Mouse (Mus musculus) left cerebral cortex, postnatal 25 days (tissue): ENCODE data around the gene Gpr137b. TPM values are rescaled to one million over a fixed set of nuclear protein-coding genes. Genes with fewer than 3 reads are reported as not detected.
"Not testable (repeated sequence)": the region's sequence is repeated elsewhere in the genome, so short reads cannot be mapped to it uniquely, and the experiment has no call there.

Experiments
- DNase-seq, 2 experiments: peaks; one replicate each; pipeline ENCODE4 v3.0.0; 2022; ENCODE audit warnings: low spot score in 2 of 2, mixed read lengths in 1 of 2
- intact Hi-C: fragments of 180-260 bp; cut with DNase I; formaldehyde crosslinking; loops from one replicate; pipeline ENCODE4 v1.15.1; 2025
- total RNA-seq, 2 experiments: library from RNA; stranded (reverse); gene quantifications; 2 replicates each; pipeline ENCODE4 v1.2.3; 2021

Gpr137b gene
- total RNA-seq, result 10 to 100 TPM; 15.9 to 22.4 TPM

- intact Hi-C loops, result not testable (repeated sequence)
- DNase-seq, result peak; percentile 71
These were observed at the start of gene Gpr137b for GRCm38 (mm10) chr13:13393228-13394095. TSS of gene Gpr137b (minus strand) at chr13:13394014.

- intact Hi-C loops, DNase-seq: not testable (repeated sequence)
These were observed 44.5 kb upstream of the Gpr137b start for GRCm38 (mm10) chr13:13438112-13438953.

- DNase-seq, intact Hi-C loops: not testable (repeated sequence)
These were observed 43.7 kb upstream of the Gpr137b start, which contains the start of gene Nid1 for GRCm38 (mm10) chr13:13437460-13438015. TSS of gene Nid1 (plus strand) at chr13:13437551.

GRCm38 (mm10) chr13:13436161-13436560 is 42.3 kb upstream of the Gpr137b start:
- intact Hi-C loops, DNase-seq: not testable (repeated sequence)

- intact Hi-C loops, DNase-seq: not testable (repeated sequence)
These were observed 29.5 kb upstream of the Gpr137b start for GRCm38 (mm10) chr13:13423301-13423700.

DNA sequence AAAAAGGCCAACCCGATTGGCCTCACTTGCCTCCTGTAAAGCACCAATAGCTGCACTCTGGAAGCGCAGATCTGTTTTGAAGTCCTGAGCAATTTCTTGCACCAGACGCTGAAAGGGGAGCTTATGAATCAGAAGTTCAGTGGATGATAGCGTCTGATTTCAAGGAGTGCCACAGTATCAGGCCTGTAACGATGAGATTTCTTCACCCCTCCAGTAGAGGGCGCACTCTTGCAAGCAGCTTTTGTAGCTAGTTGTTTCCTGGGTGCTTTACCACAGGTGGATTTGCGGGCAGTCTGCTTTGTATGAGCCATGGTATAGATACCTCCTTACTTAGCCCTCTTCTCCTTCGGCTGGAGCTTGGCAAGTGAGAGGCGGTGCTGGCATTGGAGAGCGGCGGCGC is 25.0 kb upstream of the Gpr137b start:
- intact Hi-C loops, result loop anchor here (5.0 to 10.0 kb wide), 2 partner anchors 182 to 744 kb away; no protein-coding TSS in a partner anchor
- not testable (repeated sequence) for DNase-seq

- intact Hi-C loops, result loop anchor here (5.0 to 10.0 kb wide), 2 partner anchors 179 to 741 kb away; no protein-coding TSS in a partner anchor
- not testable (repeated sequence) for DNase-seq
These were observed 22.2 kb upstream of the Gpr137b start for GRCm38 (mm10) chr13:13416007-13416337.

- DNase-seq, result peak; percentile 53 to 67
- intact Hi-C loops, result loop anchor here (2.0 to 10.0 kb wide), 3 partner anchors 178 to 943 kb away; no protein-coding TSS in a partner anchor
These were observed 21.5 kb upstream of the Gpr137b start for GRCm38 (mm10) chr13:13415120-13416006.

GRCm38 (mm10) chr13:13414206-13414605 is 20.4 kb upstream of the Gpr137b start:
- intact Hi-C loops, result loop anchor here (2.0 to 10.0 kb wide), 2 partner anchors 739 to 941 kb away; no protein-coding TSS in a partner anchor
- DNase-seq, result no peak

DNA sequence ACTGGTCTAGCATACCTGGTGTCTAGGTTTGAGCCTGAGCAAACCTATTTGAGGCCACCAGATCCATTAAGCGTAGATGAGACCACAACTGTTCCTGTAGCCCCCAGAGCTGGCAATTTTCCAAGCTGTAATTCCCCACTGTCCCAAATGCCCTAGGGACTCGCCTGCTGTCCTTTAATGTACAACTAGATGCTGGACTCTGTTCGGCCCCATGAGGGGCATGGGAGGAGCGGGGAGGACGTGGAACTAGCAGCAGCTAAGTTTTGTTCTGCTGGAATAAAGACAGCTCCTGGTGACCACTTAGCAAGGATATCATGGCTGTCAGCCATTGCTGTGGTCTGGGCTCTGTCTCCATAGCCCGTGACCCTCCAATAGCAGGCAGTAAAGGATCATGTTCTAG is 11.7 kb upstream of the Gpr137b start:
- intact Hi-C loops, DNase-seq: not testable (repeated sequence)

DNA sequence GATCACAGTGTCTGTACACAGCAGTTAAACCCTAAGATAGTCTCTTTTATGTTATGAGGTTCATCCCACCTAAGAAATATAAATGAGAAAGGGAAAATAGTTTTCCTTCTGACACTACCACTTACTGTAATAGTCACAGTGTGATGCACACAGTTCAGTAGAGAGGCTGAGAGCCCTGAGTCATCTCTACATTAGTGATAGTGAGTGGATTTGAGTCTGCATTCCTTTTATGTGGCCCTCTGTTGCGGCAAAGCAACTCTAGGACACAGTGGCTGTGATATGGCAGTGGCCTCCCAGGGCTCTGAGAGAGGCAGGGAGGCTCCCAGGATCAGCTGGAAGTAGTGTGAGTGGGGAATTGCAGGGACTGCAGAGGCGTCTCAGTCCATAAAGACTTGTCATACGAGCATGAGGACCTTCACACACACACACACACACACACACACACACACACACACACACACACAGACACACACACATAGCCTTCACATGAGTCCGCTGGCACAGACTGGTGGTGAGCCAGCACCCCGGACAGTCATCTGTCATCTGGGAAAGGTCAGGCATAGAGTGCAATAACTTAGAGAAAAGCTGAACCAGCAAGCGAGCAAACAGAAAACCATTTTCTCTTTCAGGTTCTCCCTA is 10.8 kb upstream of the Gpr137b start:
- intact Hi-C loops, result not testable (repeated sequence)

GRCm38 (mm10) chr13:13403839-13404238 is 10.0 kb upstream of the Gpr137b start:
- DNase-seq, intact Hi-C loops: not testable (repeated sequence)

More for the DNA sequence above, 10.8 kb upstream of the Gpr137b start:
- DNase-seq, result not testable (repeated sequence)

- intact Hi-C loops, DNase-seq: not testable (repeated sequence)
These were observed 9.6 kb upstream of the Gpr137b start for GRCm38 (mm10) chr13:13403366-13403765.

DNA sequence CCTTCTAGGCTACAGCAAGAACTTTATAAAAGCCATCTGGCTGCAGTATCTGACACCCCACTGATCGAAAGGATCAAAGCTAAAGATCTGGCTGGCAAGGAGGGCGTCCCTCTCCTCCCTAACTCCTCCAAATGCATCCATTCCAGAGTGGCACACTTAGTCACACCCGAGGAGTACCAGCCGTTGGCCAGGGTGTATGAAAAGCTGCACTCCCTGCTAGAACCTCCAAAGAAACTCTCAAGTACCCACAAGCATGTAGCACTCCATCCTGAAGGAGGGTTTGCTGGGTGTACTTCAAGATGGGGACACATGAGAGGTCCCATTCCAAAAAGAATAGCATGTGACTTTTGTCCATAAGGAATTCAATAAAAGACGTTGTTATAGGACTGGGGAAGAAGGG is 9.0 kb upstream of the Gpr137b start:
- DNase-seq, intact Hi-C loops: not testable (repeated sequence)

DNA sequence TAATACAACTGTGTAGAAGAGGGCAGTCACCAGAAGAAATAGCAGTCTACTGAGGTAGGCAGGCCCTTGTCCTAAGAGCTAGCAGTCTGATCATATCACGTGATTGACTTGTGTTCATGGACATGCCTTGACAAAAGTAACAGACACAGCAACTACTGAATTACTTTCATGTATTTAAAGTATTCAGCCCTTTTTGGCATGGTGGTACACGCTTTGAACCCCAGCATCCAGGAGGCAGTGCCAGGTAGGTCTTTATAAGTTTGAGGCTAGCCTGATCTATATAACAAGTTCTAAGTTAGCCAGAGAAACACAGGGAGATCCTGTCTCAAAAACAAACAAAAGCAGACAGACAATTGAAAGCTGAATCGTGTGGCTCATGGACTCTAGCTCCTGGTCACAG is 7.0 kb upstream of the Gpr137b start:
- DNase-seq, intact Hi-C loops: not testable (repeated sequence)

DNA sequence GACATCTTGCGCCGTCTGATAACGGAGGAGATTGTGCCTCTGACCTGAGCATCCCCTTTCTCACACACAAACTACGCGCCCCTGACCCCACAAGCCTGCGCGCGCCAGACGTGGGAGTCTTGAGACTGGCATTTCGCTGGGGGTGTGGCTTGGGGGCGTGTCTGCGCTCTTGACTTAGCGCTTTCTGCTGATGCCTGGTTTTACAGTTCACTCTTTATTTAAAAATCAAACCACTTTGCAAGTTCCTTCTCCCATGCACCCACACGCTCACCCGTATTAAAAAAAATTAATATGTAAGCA is 232 bp upstream of the Gpr137b start:
- DNase-seq, intact Hi-C loops: not testable (repeated sequence)

DNA sequence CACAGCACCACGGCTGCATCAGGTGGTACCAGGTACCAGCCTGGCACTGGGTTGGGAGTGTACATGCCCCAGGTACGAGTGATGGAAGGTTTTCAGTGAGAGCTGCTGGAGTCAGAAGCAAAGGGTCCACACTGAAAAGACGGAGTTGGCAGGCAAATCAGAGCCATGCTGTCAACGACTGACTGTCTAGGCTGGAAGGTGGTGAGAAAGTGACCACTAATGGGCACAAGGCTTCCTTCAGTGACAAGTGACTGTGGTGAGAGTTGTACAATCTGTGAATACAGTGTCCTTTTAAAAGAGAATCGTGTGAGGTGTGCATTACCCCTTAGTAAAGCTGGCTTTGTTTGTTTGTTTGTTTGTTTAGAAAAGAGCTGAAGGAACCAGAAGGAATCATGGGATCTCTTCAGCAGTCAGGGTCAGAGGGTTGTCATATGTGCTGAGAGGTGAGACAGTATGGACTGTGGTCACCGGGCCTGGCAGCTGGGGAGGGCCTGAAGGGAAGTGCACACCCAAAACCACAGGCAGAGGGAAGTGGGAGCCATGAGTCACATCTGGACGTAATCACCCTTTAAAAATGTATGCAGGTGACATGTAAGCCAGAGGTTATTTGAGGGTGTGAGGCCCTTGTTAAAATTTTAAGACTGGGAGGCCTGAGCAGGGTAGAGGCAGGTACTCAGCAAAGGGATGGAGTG is 15.5 kb downstream of the Gpr137b start:
- intact Hi-C loops, DNase-seq: not testable (repeated sequence)

DNA sequence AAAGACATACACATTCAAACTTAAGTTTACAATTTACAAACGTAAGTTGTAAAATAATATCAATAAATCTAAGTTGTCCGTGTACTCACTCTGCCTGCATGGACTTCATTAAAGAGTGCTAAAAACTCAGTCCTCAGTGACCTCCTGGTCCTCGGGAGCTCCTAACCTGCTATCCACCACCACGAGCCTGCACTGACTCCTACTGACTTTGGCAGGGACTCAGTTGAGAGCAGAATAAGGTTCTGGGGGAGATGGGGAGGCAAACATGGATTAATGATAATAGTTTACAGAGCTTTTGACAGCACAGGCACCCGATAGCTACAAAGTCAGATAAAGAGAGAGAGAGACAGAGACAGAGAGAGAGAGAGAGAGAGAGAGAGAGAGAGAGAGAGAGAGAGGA is 16.6 kb downstream of the Gpr137b start:
- intact Hi-C loops, result no loop called here
- DNase-seq, result no peak
